Mouse (Mus musculus): ENCODE results near the gene Nos1ap.

- TF ChIP-seq POLR2A (IDR thresholded peaks at IDR 0.05; ENCODE audit: borderline replicate concordance, insufficient read depth, low read length), result no peak
- TF ChIP-seq CTCF (IDR thresholded peaks at IDR 0.05; ENCODE audit: borderline replicate concordance, insufficient read depth, low read depth, low read length), result no peak
These were observed 110.2 kb downstream of the Nos1ap start for GRCm38 (mm10) chr1:170479458-170479798.

Data from cerebellum, adult 2 months (tissue).